Mouse (Mus musculus) kidney, postnatal 25 days (tissue): ENCODE data around the gene Snrk.

Source experiments
- DNase-seq, 2 experiments: peaks; one replicate each; pipeline ENCODE4 v3.0.0; 2021; ENCODE audit warnings: mixed read lengths in 2 of 2

Snrk gene

DNA sequence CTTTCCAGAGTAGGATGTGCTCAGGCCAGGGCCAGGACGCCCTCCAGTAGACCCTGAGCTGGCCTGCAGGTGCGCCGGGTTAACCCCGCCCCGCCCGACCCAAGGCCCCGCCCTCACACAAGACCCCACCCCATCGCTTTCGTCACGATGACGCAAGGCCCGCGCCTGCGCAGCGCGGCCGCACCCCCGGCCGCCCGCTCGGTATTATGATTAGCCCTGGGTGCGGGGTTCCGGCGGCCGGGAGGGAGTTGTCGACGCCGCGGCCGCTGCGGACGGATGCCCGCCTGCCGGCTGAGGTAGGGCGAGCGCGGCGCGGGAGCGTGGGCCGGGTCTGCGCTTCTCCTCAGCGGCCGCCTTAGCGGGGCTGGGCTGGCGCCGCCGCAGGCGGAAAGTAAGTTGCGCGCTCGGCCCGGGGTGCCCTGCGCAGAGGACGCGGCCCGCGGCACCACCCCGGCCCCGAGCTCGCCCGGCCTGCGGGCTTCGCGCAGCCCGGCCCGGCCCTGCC is at the start of gene Snrk:
TSS of gene Snrk (plus strand) at position 155 of the 505 bp plus-strand sequence.
- peak; percentile 88 to 94 for DNase-seq

DNA sequence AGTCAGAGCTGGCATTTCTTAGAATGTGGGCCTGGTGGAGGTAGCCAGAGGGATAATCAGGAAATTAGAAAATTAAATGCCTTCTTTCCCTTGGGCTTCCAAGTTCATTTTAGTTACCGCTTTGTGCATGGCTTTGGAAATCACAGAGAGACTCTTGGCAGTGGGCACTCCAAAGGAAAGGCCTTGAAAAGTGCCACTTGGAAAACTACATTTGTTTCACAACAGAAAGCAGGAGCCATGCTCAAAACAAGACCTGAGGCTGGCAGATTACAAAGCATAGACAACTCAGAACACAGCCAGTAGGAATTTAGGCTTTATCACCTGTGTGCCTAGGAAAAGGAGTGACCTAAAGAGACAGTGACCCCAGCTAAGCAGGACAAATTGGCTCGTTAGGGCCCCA is 49.4 kb upstream of the Snrk start:
- DNase-seq: no peak

DNA sequence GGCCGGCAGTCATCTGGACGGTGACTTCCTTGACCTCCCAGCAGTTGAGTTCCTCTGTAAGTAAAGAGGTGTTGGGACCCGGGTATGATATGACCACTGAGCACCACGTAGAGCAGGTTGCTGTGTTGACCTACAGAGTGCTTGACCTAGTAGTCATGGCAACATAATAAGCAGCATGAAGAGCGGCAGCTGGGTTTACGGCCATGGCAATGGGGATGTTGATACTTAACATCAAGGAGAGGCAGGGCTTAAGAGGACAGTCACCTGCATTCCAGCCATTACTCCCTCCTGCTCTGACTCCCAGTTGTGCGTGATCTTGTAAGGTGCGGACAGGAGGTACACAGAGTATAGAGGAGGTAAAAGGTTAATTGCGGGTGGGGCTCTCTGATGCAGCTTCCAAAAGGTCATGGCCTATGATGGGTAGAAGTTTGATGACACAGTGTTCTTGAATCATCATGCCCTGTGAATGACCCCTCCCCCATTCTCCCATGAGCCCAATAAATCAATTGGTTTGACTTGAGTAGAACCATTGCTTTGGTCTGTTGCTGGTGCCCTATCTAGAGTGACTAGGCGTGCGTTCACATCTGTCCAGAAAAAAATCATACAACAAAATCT is 47.4 kb upstream of the Snrk start:
- DNase-seq: no peak

DNA sequence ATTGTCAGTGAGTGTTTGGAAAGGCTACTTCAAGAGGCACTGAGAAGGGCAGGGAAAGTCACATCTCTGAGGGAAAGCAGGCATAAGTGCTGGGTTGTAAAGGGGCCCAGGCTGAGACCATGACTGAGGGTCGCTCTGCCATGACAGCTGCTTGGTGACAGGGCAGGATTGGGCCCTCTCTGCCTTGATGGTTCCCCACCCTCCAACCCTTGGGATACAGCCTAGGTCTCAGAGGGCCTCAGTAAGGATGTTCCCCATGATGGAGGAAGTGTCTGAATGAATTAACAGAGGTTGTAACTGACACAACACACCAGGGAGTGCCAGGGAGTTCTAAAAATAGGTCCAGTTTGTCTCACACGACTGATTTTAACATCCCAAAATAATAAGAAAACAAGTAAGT is 43.1 kb upstream of the Snrk start:
- no peak for DNase-seq

DNA sequence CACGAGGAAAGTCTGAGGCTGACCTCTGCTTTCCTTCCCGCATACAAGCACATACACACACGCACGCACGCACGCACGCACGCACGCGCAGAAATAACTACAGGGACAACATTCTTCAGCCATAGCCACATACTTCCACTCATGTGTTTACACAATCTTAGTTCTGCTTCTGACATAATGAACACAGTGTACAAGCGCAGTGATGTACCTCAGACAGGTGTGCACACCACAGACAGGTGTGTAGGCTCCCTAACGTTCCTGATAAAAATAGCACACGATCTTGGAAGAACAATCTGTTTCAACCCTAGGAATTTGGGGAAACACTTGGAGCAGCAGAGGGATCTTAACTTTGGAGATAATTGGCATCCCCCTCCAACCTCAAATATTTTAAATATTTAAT is 42.5 kb upstream of the Snrk start:
- no peak for DNase-seq

DNA sequence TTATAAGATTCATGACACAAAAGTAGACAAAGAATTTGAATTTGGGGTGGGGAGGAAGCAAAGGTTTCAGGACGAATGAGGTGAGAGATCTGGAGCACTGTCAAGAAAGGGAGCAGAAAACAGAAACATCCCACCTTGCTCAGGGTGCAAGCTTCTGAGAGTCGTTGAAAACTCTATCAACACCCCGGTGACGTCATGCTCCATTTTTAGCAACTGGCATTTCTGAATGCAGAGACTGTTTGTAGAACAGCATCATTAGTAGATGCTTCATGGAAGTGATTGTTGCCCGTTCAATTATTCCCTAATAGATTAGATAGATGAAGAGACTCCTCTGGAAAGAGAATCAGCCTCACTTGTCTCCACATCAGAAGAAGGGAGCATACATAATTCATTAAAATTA is 38.6 kb upstream of the Snrk start:
- no peak for DNase-seq

DNA sequence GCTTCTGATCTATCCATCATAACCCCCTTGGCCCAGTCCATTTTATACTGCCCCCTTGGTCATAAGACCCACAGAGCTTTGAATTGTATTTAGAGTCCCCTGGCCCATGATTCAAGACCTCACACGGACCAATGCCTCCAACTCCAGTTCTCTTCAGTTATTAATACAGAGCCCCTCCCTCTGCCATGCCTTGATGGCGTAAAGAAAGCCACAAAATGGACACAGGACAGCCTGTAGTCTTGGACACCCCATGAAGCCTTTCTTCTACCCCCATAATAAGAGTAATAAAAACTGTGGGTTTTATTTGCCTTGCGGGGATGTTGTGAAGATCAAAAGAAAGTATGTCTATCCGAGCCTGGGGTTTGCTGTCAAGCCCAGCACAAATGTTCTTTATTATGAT is 33.4 kb upstream of the Snrk start:
- no peak for DNase-seq

DNA sequence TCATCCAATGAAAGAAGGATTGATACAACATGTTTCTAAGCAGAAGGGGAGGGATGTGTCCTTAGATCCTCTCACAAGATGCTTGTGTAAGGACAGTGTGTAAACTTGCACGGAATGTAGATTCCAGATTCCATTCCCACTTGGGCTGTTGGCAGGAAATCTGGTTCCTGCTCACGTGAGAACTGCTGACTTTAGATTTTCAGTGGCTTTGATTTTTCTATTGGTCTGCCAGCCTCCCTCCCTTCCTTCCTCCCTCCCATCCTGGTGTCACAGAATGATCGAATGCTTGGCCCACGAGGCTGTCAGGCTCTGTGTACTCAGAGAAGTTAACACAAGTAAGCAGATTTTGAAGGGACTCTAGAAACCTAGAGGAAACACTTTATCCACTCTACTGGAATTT is 32.9 kb upstream of the Snrk start:
- DNase-seq: peak; percentile 76 to 90

DNA sequence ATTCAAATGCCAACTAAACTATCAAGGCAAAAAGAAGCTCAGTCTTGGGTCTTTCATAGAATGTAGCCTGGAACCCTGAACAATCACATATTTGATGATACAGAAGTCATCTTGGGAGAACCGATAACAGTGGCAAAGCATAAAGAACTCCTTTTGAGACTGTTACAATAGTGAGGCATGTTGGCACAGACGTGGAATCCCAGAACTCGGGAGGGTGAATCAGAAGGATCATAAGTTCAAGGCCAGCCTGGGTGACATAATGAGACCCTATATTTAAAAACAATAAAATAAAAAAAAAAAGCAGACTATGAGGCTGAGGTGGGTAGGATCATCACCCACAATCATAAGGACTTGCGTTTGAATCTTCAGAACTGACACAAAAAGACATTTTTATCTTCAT is 32.4 kb upstream of the Snrk start:
- DNase-seq: no peak

DNA sequence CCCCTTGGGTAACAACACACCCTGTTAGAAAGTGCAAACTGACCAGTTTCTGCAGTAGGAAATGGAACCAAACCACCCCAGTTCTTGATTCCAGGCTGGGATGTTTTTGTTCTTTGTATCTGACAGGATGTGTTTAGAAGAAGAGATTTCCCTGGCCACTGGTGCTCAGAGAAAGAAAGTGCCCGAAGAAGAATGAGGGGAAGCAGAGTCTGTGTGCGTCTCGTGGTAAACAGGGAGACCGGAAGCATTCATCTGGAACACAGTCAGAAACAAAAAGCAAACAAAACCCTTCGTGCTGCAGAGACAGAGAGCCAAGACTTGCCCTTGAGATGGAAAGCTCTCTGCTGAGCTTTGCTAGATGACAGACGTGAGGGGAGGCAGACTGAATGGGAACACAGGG is 32.0 kb upstream of the Snrk start:
- peak; percentile 51 to 76 for DNase-seq

DNA sequence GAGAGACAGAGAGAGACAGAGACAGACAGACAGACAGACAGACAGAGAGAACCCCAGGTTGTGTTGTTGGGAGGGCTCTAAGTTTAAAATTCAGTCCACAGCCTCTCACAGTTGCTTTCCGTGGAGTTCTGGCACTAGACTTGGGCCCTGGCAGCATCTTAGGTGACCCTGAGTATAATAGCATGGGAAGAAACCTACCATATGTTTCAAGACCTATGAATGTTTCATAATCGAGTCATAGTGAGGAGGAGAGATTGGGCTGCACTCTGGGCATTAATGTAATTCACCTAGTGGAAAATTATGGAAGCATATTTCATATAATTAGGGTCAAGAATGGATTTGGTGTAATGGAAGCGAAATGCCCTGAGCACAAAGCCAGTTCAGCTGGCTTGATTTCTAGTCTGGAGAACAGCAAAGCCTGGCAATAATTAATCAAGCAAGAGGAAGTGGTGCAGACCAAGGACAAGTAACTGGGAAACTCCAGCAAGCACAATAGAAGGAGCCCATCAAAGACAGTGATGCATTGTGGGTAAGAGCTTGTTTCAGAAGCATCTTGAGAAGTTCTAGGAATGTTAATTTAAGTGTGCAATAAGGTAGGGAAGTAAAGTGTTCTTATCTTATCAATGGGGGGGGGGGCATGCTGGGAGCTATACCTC is 31.4 kb upstream of the Snrk start:
- DNase-seq: peak; percentile 38 to 46

DNA sequence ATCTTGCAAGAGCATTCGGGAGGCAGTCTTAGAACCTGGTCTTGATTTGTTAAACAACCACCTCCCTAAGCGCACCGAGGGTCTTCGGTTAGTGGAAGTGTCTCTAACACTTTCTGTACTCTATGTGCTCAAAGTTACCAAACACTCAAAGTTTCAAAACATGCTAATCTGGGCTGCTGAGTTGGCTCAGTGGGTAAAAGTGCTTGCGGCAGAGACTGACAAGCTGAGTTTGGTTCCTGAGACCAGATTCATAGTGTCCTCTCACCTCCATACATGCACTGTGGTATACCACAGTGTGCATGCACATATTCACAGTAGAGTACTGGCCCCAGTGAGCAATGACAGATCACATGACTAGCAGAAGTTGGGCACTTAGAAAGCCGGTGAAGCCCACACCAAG is 30.0 kb upstream of the Snrk start:
- no peak for DNase-seq

DNA sequence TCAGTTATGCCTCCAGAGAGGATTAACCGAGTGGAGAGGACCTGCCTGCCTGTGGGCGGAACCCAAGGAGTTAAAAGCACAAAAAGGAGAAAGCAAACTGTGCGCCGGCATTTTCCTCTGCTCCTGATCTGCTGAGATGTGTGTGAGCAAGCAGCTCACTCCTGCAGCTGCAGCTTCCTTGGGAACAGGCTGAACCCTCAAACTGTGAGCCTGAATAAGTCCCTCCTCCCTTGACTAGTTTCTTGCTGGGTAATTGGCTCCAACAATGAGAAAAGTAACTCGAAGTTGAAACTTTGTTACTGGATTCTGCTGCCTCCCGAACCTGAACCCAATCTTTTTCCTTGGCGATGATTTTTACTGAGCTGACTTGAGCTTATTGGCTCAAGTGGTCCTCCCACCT is 25.9 kb upstream of the Snrk start:
- DNase-seq: no peak

DNA sequence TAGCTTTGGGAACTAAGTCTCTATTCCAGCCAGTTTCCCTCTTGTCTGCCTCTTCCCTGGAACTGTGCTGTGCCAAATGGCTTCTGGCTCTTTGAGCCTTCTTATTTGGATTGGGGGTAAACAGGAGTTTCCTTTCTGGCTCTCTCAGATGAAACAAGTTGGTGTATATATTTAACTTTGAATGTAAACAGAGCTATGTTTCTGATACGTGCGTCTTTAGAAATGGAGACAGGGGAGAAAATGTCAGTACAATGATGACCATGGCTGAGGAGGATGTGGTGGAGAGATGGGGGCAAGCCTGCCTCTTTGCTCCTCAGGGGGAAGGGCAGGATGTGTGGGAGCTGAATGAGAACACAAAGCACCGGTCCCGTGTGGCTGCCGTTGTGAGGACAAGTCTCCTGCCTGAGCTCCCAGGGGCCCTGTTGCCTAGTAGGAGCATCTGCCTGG is 25.3 kb upstream of the Snrk start:
- no peak for DNase-seq

DNA sequence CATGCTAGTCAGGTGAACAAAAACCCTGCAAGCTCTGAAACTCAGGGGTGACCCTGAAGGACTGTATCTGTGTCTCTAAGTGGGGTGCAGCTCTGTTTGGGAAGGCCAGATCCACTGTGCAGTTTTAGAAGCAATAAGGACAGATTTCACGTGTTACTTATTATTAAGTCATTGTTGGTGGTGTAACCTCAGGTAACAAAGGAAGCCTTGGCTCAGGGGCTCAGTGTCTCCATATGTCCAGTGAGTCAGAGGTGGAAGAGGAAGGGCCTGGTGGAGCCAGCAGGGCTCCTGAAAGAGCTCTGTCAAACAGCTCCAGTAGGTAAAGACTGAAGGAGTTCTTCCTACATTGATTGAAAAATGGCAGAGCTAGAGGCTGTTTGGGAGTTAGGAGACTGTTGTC is 22.9 kb upstream of the Snrk start:
- no peak for DNase-seq

DNA sequence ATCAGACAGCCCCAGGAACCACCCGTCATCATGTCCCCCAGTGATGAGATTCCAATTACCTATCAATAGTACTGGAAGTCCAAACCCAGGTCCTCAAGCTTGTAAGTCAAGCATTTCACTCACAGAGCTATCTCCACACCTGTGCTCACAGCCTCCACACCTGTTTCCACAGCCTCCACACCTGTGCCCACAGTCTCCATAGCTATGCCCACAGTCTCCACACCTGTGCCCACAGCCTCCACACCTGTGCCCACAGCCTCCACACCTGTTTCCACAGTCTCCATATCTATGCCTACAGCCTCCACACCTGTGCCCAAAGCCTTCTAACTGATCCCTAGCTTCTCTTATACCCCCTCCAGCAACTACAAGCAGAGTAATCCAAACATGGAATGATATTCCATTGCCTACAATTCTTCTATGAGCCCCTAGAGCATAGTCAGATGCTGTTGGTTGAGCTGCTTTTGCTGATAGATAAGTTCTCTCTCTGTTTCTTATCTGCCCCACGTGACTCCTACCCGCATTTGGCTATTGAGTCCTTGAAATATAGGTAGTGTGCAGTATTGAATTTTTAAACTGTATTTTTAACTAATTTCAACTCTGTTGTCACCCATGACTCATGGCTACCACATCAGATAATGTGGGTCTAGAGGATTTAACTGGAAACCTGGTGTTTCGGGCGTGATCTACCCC is 20.1 kb upstream of the Snrk start:
- DNase-seq: no peak

DNA sequence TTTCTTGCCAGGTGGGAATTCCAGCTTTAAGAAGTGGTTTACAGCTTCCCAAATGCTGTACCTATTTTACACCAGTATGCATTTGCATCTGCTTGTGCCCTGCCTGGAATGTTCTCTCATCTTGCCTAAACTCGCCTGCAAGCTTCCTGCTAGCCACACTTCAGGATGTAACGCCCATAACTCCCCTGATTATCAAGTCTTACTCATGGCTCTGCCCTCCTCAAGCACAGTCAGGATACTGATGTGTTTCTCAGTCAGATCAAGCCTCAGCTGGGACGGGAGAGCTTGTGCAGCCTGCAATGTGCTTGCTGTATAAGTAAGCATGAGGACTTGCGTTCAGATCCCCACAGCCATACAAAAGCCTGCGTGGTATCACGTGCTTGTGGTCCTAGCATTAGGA is 19.5 kb upstream of the Snrk start:
- DNase-seq: no peak

DNA sequence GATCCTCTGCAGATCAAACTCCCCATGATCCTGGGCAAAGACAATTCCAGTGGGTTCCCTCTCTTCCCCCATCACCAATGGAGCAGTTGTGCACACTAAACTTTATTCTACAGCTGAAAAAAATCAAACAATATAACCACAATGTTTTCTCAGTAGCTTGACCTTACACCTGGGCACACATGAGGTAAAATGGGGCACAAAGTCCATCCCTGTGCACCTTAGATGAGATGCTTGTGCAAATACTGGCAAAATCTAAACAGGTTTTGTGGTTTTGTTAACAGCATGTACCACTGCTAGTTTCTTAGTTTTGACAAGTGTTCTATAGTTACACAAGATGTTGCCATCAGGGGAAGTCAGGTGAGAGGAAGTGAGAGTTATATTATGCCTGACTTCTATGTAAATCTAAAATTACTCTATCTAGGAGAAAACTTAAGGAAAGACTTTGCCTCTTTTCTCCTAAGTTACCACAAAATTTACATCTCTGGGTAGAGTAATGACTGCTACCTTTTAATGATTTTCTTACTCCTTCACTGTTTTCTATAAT is 16.4 kb upstream of the Snrk start:
- DNase-seq: no peak

DNA sequence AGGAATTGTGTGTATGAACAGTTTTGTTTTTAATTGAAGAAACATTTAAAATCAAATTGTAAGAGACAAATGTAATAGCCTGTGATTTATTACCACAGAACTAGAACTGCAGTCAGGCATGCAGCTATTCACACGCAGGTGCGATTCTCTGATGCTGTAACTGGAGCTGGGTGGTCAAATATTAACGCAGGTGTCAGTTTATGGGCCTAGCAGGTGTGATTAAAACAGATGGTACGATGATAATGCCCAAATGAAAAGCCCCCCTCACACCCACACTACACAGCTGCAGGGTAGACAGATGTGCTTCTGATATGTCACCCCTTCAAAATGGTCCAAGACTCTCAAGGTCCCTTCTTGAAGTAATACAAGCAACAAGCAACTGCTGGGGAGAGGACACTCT is 15.9 kb upstream of the Snrk start:
- no peak for DNase-seq

DNA sequence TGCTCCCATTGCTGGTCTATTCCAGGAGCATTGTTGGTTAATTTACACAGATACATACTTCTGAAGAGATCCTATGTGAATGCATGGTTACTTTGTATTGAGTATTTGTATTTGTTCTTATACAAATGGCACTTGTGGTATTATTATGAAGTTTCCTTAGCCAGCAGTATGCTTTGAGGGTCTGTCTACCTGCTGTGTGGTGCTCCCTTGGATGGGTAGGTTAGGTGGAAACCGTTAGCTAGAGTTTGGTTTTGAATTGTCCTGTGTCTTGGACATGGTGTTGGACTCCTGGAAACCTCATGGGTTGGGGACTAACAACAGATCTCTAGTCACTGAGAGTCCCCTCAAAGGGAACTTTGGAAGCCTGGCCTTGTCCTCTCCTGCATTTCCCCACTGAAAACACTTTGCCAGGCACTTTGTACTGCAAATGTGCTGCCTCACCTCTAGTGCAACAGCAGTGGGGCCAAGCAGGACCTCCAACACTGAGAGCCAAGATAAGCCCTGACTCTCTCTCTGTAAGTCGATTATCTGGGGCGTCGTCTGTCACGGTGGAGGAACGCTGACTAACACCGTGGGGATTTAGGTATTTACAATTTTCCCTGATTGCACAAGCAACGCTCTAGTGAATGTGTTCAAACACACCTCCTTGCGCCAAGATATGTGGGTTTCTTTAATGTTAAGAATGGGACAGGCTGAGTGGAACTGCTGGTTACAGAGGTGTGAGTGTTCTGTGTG is 13.3 kb upstream of the Snrk start:
- DNase-seq: no peak

DNA sequence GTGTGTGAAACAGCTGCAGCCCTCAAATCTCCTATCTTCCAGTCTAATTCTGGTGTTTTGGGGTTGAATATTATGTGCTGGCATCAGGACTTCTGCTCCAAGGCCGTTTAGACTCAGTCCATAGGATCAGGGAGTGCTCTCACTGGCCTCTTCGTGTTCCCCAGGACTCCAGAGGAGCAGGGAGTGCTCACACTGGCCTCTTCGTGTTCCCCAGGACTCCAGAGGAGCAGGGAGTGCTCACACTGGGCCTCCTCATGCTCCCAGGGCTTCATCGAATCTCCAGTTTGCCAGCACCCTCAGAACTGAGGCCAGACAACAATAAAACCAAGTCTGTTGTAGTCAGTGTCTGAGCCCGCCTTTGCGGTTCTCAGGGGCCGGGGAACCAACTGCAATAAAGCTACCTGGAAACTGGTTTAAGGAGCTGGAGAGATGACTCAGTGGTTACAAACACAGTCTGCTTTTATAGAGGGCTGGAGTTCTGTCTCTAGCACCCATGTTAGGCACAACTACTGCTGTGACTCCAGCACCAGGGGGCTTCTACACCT is 12.7 kb upstream of the Snrk start:
- no peak for DNase-seq

DNA sequence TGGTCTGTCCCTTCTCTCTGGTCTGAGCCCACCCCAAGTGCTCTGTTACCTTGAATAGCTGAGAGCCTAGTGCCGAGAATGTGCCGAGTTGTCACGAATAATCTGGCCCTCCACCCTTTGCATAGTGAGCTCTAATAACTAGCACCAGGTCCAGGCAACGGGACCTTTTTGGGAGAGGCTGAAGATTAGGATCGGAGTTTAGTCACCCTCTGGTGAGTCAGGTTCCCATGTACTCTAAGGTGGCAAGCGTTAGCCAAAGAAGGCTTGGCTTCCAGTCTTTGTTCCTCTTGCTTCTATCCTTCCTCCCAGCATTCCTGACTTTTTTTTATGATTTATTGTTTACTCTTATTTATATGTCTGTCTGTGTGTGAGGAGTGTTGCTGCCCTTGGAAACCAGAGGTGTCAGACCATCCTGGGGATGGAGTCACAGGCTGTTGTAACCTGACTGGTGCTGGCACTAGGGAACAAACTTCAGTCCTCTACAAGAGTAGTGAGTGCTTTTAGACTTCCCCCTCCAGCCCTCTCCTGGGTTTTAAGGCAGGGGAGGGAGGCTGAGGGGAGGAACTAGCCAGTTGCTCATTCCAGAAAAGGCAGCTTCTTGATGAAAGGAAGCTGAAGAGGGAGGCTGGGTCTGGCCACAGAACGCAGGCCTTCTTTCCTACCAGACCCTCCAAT is 9.2 kb upstream of the Snrk start:
- no peak for DNase-seq
